ENCODE assay signal across 9 mouse cellular contexts in the genomic region with DNA sequence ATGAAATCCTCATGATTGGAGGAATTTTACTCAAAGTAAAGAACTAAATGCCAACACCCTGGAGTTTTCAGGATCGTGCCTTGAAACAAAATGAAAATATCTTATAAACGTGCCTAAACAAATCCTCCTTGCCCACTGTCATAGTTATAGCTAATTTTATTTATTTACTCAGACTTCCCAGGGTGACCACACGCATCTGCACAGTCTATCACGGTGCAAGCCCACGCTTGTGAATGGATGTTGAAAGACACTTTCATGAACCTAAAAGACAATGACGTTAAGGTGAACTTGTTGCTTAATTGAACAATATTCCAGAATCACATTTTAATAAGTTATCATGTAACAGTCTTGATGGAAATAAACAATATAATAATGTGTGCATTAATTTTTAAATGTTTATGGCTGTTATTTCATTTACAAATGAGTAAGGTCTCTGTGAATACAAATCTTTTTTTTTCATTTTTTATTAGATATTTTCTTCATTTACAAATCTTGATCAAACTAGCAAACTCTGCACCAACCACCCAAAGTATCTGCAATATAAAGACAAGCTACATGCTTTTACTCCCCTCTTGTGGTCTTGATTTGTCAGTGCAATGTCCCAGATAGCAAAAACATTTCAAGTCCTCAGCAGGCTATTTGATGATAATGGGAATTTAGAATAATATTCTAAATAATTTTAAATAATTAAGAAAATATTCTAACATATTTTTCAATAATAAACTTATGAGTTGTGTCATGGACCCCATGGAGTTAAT. TPM values are rescaled to one million over a fixed set of nuclear protein-coding genes. Genes with fewer than 3 reads are reported as not detected.
DNase-seq lines count a peak whose midpoint lies in the region; ATAC-seq and TF ChIP-seq lines count a peak whose summit lies in the region.
"Had no signal": no experiment of that assay in that cellular context is flagged by ENCODE, and none has a peak within 500 bp of the region (broad histone marks: within the 10 kb centered on the region; RNA-seq: fewer than 3 reads in every experiment).

No protein-coding gene starts in this region.

- H3K27me3 ChIP-seq in kidney, postnatal 0 days (ENCODE audit: insufficient read depth, low read length) = no peaks in the 10 kb centered on the region
- H3K27me3 ChIP-seq in kidney, embryonic 16.5 days (ENCODE audit: insufficient read depth, low read length) = no peaks in the 10 kb centered on the region
- no peaks in the 10 kb centered on the region; a peak in 2 of 4 replicates for H3K27me3 ChIP-seq in MEL (ENCODE audit: control insufficient read depth in 1 of 2, insufficient read depth in 2 of 2, low read length in 2 of 2)
- no peaks in the 10 kb centered on the region for H3K27me3 ChIP-seq in hindbrain, embryonic 14.5 days (ENCODE audit: control insufficient read depth, insufficient read depth, low read length)
- no peaks in the 10 kb centered on the region for H3K27me3 ChIP-seq in neural tube, embryonic 15.5 days (replicated peaks)

- H3K79me2 ChIP-seq in MEL (ENCODE audit: control insufficient read depth, insufficient read depth, low read length, poor library complexity) = no peaks in the 10 kb centered on the region

- DNase-seq in adrenal gland, postnatal 10 days = peak; percentile 18
- no peak for DNase-seq in adrenal gland, adult 8-10 months
- peak; percentile 82 for DNase-seq in kidney, postnatal 0 days (ENCODE audit: low spot score)
- DNase-seq in MEL (ENCODE audit: low read depth, low spot score) = peak; percentile 65
- DNase-seq in hindbrain, embryonic 14.5 days (ENCODE audit: low spot score) = peak; percentile 76
- no peak for DNase-seq in frontal cortex, postnatal 10 days (ENCODE audit: low spot score in 2 of 2)

- no peak overlapping the region for H3K4me3 ChIP-seq in kidney, postnatal 0 days (replicated peaks; ENCODE audit: low read depth, low read length)
- no peak overlapping the region for H3K4me3 ChIP-seq in kidney, embryonic 16.5 days (ENCODE audit: low read length)
- H3K4me3 ChIP-seq in MEL (ENCODE audit: control insufficient read depth in 1 of 2, insufficient read depth in 1 of 2, low read depth in 2 of 2, low read length in 2 of 2) = no peak overlapping the region
- no peak overlapping the region for H3K4me3 ChIP-seq in hindbrain, embryonic 14.5 days (replicated peaks; ENCODE audit: low read length)
- H3K4me3 ChIP-seq in neural tube, embryonic 15.5 days (replicated peaks) = no peak overlapping the region
- H3K4me3 ChIP-seq: megakaryocyte, embryonic 14.5 days had no signal

- H3K4me1 ChIP-seq in kidney, postnatal 0 days (replicated peaks; ENCODE audit: insufficient read depth, low read length) = no peaks in the 10 kb centered on the region
- no peaks in the 10 kb centered on the region for H3K4me1 ChIP-seq in kidney, embryonic 16.5 days (ENCODE audit: insufficient read depth, low read length)
- peaks cover 2 to 8% of the 10 kb centered on the region in 2 experiments; a peak in 2 of 4 replicates for H3K4me1 ChIP-seq in MEL (ENCODE audit: control insufficient read depth in 1 of 2, insufficient read depth in 2 of 2, low read length in 2 of 2)
- no peaks in the 10 kb centered on the region for H3K4me1 ChIP-seq in hindbrain, embryonic 14.5 days (replicated peaks; ENCODE audit: control insufficient read depth, insufficient read depth, low read length)
- H3K4me1 ChIP-seq in neural tube, embryonic 15.5 days = no peaks in the 10 kb centered on the region

- no peak for TF ChIP-seq EP300 in MEL (IDR thresholded peaks at IDR 0.05; ENCODE audit: low read depth in 1 of 2, low read length in 2 of 2)

- no peak overlapping the region for H3K27ac ChIP-seq in kidney, postnatal 0 days
- no peak overlapping the region for H3K27ac ChIP-seq in kidney, embryonic 16.5 days (ENCODE audit: low read length)
- H3K27ac ChIP-seq in MEL (ENCODE audit: control insufficient read depth, low read depth, low read length) = no peak overlapping the region
- no peak overlapping the region for H3K27ac ChIP-seq in hindbrain, embryonic 14.5 days
- no peak overlapping the region for H3K27ac ChIP-seq in neural tube, embryonic 15.5 days (replicated peaks)

- no peaks in the 10 kb centered on the region for H3K9me3 ChIP-seq in kidney, postnatal 0 days (replicated peaks; ENCODE audit: low read length)
- no peaks in the 10 kb centered on the region for H3K9me3 ChIP-seq in kidney, embryonic 16.5 days (ENCODE audit: low read length)
- H3K9me3 ChIP-seq in MEL (replicated peaks; ENCODE audit: insufficient read depth, low read length) = no peaks in the 10 kb centered on the region
- no peaks in the 10 kb centered on the region for H3K9me3 ChIP-seq in hindbrain, embryonic 14.5 days (ENCODE audit: control insufficient read depth, low read length)
- no peaks in the 10 kb centered on the region for H3K9me3 ChIP-seq in neural tube, embryonic 15.5 days (replicated peaks)
- H3K9me3 ChIP-seq: megakaryocyte, embryonic 14.5 days had no signal

- TF ChIP-seq CTCF in kidney, postnatal 0 days (IDR thresholded peaks at IDR 0.05; ENCODE audit: low read depth) = peak; percentile 90
- TF ChIP-seq CTCF in MEL (IDR thresholded peaks at IDR 0.05 in 2 of 3, conservative IDR thresholded peaks at IDR 0.05 in 1 of 3; ENCODE audit: control insufficient read depth in 1 of 3, insufficient read depth in 1 of 3, low read depth in 2 of 3, low read length in 3 of 3, poor library complexity in 1 of 3, severe bottlenecking in 1 of 3) = peak; percentile 20 to 82 (median 27); a peak in 4 of 6 replicates

- TF ChIP-seq POLR2A in MEL (IDR thresholded peaks at IDR 0.05; ENCODE audit: control insufficient read depth in 1 of 2, insufficient read depth in 1 of 2, low read depth in 1 of 2, low read length in 2 of 2, poor library complexity in 1 of 2) = no peak

- no peaks in the 10 kb centered on the region for H3K36me3 ChIP-seq in kidney, postnatal 0 days (ENCODE audit: insufficient read depth, low read length)
- H3K36me3 ChIP-seq in kidney, embryonic 16.5 days (ENCODE audit: insufficient read depth, low read length) = no peaks in the 10 kb centered on the region
- H3K36me3 ChIP-seq in MEL (ENCODE audit: control insufficient read depth in 1 of 2, insufficient read depth in 2 of 2, low read length in 2 of 2) = peaks cover 0 to 9% of the 10 kb centered on the region in 2 experiments; a peak in 2 of 4 replicates
- no peaks in the 10 kb centered on the region for H3K36me3 ChIP-seq in hindbrain, embryonic 14.5 days (replicated peaks; ENCODE audit: control insufficient read depth, insufficient read depth)
- no peaks in the 10 kb centered on the region for H3K36me3 ChIP-seq in neural tube, embryonic 15.5 days

- no peak overlapping the region for H3K4me2 ChIP-seq in kidney, postnatal 0 days (ENCODE audit: low read length)
- no peak overlapping the region for H3K4me2 ChIP-seq in kidney, embryonic 16.5 days (replicated peaks; ENCODE audit: low read depth, low read length)
- no peak overlapping the region for H3K4me2 ChIP-seq in hindbrain, embryonic 14.5 days (replicated peaks)
- H3K4me2 ChIP-seq in neural tube, embryonic 15.5 days = no peak overlapping the region

- TF ChIP-seq RAD21 in MEL (IDR thresholded peaks at IDR 0.05; ENCODE audit: low read depth, low read length) = peak; percentile 96

- 80% methylated on average over 6 of the region's 6 CpGs for WGBS in kidney, postnatal 0 days
- 77% methylated on average over 6 of the region's 6 CpGs for WGBS in kidney, embryonic 16.5 days
- WGBS in hindbrain, embryonic 14.5 days = 86% methylated on average over 6 of the region's 6 CpGs
- 85% methylated on average over 6 of the region's 6 CpGs for WGBS in neural tube, embryonic 15.5 days

- no peak overlapping the region for H3K9ac ChIP-seq in kidney, postnatal 0 days (ENCODE audit: low read depth, low read length)
- H3K9ac ChIP-seq in kidney, embryonic 16.5 days (replicated peaks; ENCODE audit: low read length) = no peak overlapping the region
- no peak overlapping the region for H3K9ac ChIP-seq in MEL (ENCODE audit: control insufficient read depth, low read depth, low read length, poor library complexity, severe bottlenecking)
- H3K9ac ChIP-seq in hindbrain, embryonic 14.5 days = no peak overlapping the region
- H3K9ac ChIP-seq in neural tube, embryonic 15.5 days (replicated peaks) = no peak overlapping the region

- no peak for ATAC-seq in kidney, postnatal 0 days (replicated peaks; ENCODE audit: low FRiP score, low read depth)
- no peak for ATAC-seq in kidney, embryonic 16.5 days (ENCODE audit: low FRiP score, low TSS enrichment)
- peak; percentile 70; the same call in 1 of the 2 replicates for ATAC-seq in hindbrain, embryonic 14.5 days (ENCODE audit: low FRiP score)
- peak; percentile 65; the same call in 1 of the 2 replicates for ATAC-seq in neural tube, embryonic 15.5 days (ENCODE audit: low FRiP score)

TF ChIP-seq in MEL, 35 proteins besides CTCF, POLR2A, EP300 and RAD21:
- peak; percentile 92 for TF ChIP-seq ZC3H11A (IDR thresholded peaks at IDR 0.05; ENCODE audit: low read depth, low read length)
- TF ChIP-seq USF2 (IDR thresholded peaks at IDR 0.05; ENCODE audit: borderline replicate concordance in 1 of 2, insufficient read depth in 1 of 2, low read depth in 1 of 2, low read length in 2 of 2) = no peak
- peak; percentile 91 for TF ChIP-seq SMC3 (IDR thresholded peaks at IDR 0.05; ENCODE audit: low read depth, low read length)
TF ChIP-seq in MEL: peak in this region for 2.

RNA-seq across cellular contexts. Expression of a gene that starts 30.4 kb away (rescaled TPM):
- total RNA-seq in adrenal gland, postnatal 10 days (2021) = 1 to 10 TPM; 1.6 to 2.3 TPM
- 1 to 10 TPM in 3 of 4 experiments, under 1 TPM in 1; 0.35 to 6.5 (median 1.6) TPM for total RNA-seq in adrenal gland, adult 8-10 months (2022)
- 17.6 and 18.8 TPM in 2 replicates for polyA plus RNA-seq in kidney, postnatal 0 days (2015; fragmentation: Nextera tagmentation; extraction: Ambion mirVana)
- polyA plus RNA-seq in kidney, embryonic 16.5 days (2015; fragmentation: Nextera tagmentation; extraction: Ambion mirVana) = 6.5 and 6.7 TPM in 2 replicates
- total RNA-seq in MEL (2012; rRNA removed) = not detected in 2 replicates
- not detected for polyA plus RNA-seq in MEL (2012; ENCODE audit: insufficient read depth in 1 of 2, insufficient read length in 2 of 2, low read depth in 1 of 2, low replicate concordance in 2 of 2, missing spikeins in 1 of 2)
- not detected in 2 replicates for polyA plus RNA-seq in hindbrain, embryonic 14.5 days (2014; fragmentation: Nextera tagmentation; extraction: Ambion mirVana)
- not detected in 2 replicates for polyA plus RNA-seq in neural tube, embryonic 15.5 days (2015; fragmentation: Nextera tagmentation; extraction: Ambion mirVana)

Comparison
In these comparisons a context has a peak if more than half of its experiments do, and no peak if none do; other contexts are left out.
1. DNase-seq: peak in adrenal gland, postnatal 10 days (single experiment), kidney, postnatal 0 days (single experiment), MEL (single experiment) and hindbrain, embryonic 14.5 days (single experiment); none in adrenal gland, adult 8-10 months (single experiment) and frontal cortex, postnatal 10 days (0 of 2).
2. ATAC-seq: peak in hindbrain, embryonic 14.5 days (single experiment) and neural tube, embryonic 15.5 days (single experiment); none in kidney, postnatal 0 days (single experiment) and kidney, embryonic 16.5 days (single experiment).